Mouse (Mus musculus): Measurements from ENCODE around the gene Elane.
"Not testable (repeated sequence)": the region's sequence is repeated elsewhere in the genome, so short reads cannot be mapped to it uniquely, and the experiment has no call there.

Gene Elane

GRCm38 (mm10) chr10:79883297-79884084 lies 2.6 kb upstream of the Elane start:
- peak; percentile 89 for DNase-seq (ENCODE audit: low read depth)

GRCm38 (mm10) chr10:79884446-79884845 lies 1.6 kb upstream of the Elane start:
- peak; percentile 75 for DNase-seq (ENCODE audit: low read depth)

GRCm38 (mm10) chr10:79884938-79885337 lies 1.1 kb upstream of the Elane start:
- not testable (repeated sequence) for DNase-seq (ENCODE audit: low read depth)

- no peak for DNase-seq (ENCODE audit: low read depth)
These were observed 564 bp downstream of the Elane start for GRCm38 (mm10) chr10:79886611-79887010.

GRCm38 (mm10) chr10:79889386-79889785 lies 3.3 kb downstream of the Elane start:
- no peak for DNase-seq (ENCODE audit: low read depth)

GRCm38 (mm10) chr10:79890670-79891069 lies 4.6 kb downstream of the Elane start, which contains the start of gene Cfd:
Gene Cfd (plus strand): TSS chr10:79890853.
- no peak for DNase-seq (ENCODE audit: low read depth)

GRCm38 (mm10) chr10:79892451-79893118 lies 6.5 kb downstream of the Elane start:
- DNase-seq (ENCODE audit: low read depth) = peak; percentile 77

GRCm38 (mm10) chr10:79896306-79896705 lies 10.3 kb downstream of the Elane start:
- no peak for DNase-seq (ENCODE audit: low read depth)

GRCm38 (mm10) chr10:79896814-79897213 lies 10.8 kb downstream of the Elane start:
- DNase-seq (ENCODE audit: low read depth) = no peak

GRCm38 (mm10) chr10:79897316-79898245 lies 11.5 kb downstream of the Elane start:
- no peak for DNase-seq (ENCODE audit: low read depth)

- DNase-seq (ENCODE audit: low read depth) = peak; percentile 48
These were observed 14.9 kb downstream of the Elane start for GRCm38 (mm10) chr10:79900951-79901410.

- no peak for DNase-seq (ENCODE audit: low read depth)
These were observed 20.7 kb downstream of the Elane start for GRCm38 (mm10) chr10:79906712-79907111.

- DNase-seq (ENCODE audit: low read depth) = no peak
These were observed 21.4 kb downstream of the Elane start for GRCm38 (mm10) chr10:79907415-79907814.

GRCm38 (mm10) chr10:79908167-79909091 lies 22.4 kb downstream of the Elane start, which contains the start of gene Med16:
Gene Med16 (minus strand): TSS chr10:79908923.
- DNase-seq (ENCODE audit: low read depth) = peak; percentile 99

GRCm38 (mm10) chr10:79909092-79909922 lies 23.3 kb downstream of the Elane start:
- DNase-seq (ENCODE audit: low read depth) = no peak

GRCm38 (mm10) chr10:79910556-79910955 lies 24.5 kb downstream of the Elane start, which contains the start of gene Gm26602:
Gene Gm26602 (plus strand): TSS chr10:79910856.
- DNase-seq (ENCODE audit: low read depth) = no peak

GRCm38 (mm10) chr10:79912412-79912811 lies 26.4 kb downstream of the Elane start:
- DNase-seq (ENCODE audit: low read depth) = no peak

GRCm38 (mm10) chr10:79914131-79914947 lies 28.3 kb downstream of the Elane start:
- peak; percentile 85 for DNase-seq (ENCODE audit: low read depth)

Data from 416B (cell line).